Mouse (Mus musculus): ENCODE results near the gene Zfp131. TPM values are rescaled to one million over a fixed set of nuclear protein-coding genes. Genes with fewer than 3 reads are reported as not detected.

Gene Zfp131
- polyA plus RNA-seq, 1 experiment from 2014 or later: 42.3 TPM

GRCm38 (mm10) chr13:119746930-119747329, 43.8 kb downstream of the Zfp131 start:
- Histone ChIP-seq H3K9ac (no peak overlapping the region), H3K4me2 (replicated peaks) (no peak overlapping the region), H3K4me3 (no peak overlapping the region), H3K36me3 (no peaks in the 10 kb centered on the region), H3K27ac (no peak overlapping the region), H3K27me3 (peaks cover 9% of the 10 kb centered on the region; the same call in 1 of the 2 replicates), H3K4me1 (peaks cover 1% of the 10 kb centered on the region; the same call in 1 of the 2 replicates), H3K9me3 (replicated peaks) (no peaks in the 10 kb centered on the region)
- no peak for ATAC-seq (ENCODE audit: low FRiP score)
- WGBS: 94% methylated on average over 4 of the region's 4 CpGs

GRCm38 (mm10) chr13:119743470-119743869, 47.2 kb downstream of the Zfp131 start:
- H3K36me3 ChIP-seq: no peaks in the 10 kb centered on the region
- no peak overlapping the region for H3K4me2 ChIP-seq (replicated peaks)
- peaks cover 9% of the 10 kb centered on the region; the same call in 1 of the 2 replicates for H3K27me3 ChIP-seq
- H3K9me3 ChIP-seq (replicated peaks): no peaks in the 10 kb centered on the region
- no peak for ATAC-seq (ENCODE audit: low FRiP score)
- H3K4me3 ChIP-seq: no peak overlapping the region
- H3K4me1 ChIP-seq: peaks cover 9% of the 10 kb centered on the region; the same call in 1 of the 2 replicates
- WGBS: 71% methylated on average over 3 of the region's 3 CpGs
- no peak overlapping the region for H3K27ac ChIP-seq
- no peak overlapping the region for H3K9ac ChIP-seq

GRCm38 (mm10) chr13:119742711-119743415, 47.8 kb downstream of the Zfp131 start:
- Histone ChIP-seq H3K4me1 (peaks cover 9% of the 10 kb centered on the region; the same call in 1 of the 2 replicates), H3K4me2 (replicated peaks) (no peak overlapping the region), H3K9ac (no peak overlapping the region), H3K9me3 (replicated peaks) (no peaks in the 10 kb centered on the region), H3K36me3 (no peaks in the 10 kb centered on the region), H3K27me3 (peaks cover 9% of the 10 kb centered on the region; the same call in 1 of the 2 replicates), H3K4me3 (no peak overlapping the region), H3K27ac (no peak overlapping the region)
- no peak for ATAC-seq (ENCODE audit: low FRiP score)
- WGBS: 87% methylated on average over 6 of the region's 6 CpGs

- peak; percentile 74 for ATAC-seq (ENCODE audit: low FRiP score)
- H3K27ac ChIP-seq: 0 out of 2 replicates have a peak overlapping the region, but pooled peaks have one; percentile 12
- H3K4me2 ChIP-seq (replicated peaks): peak overlapping the region; percentile 50
- peaks cover 9% of the 10 kb centered on the region; the same call in 1 of the 2 replicates for H3K27me3 ChIP-seq
- no peaks in the 10 kb centered on the region for H3K36me3 ChIP-seq
- no peaks in the 10 kb centered on the region for H3K9me3 ChIP-seq (replicated peaks)
- 0 out of 2 replicates have a peak overlapping the region, but pooled peaks have one; percentile 10 for H3K4me3 ChIP-seq
- peaks cover 11% of the 10 kb centered on the region for H3K4me1 ChIP-seq
- WGBS: 4% methylated on average over 19 of the region's 19 CpGs
- 0 out of 2 replicates have a peak overlapping the region, but pooled peaks have one; percentile 29 for H3K9ac ChIP-seq
Observed at GRCm38 (mm10) chr13:119741390-119742237, 49.1 kb downstream of the Zfp131 start.

GRCm38 (mm10) chr13:119731448-119731847, 59.2 kb downstream of the Zfp131 start:
- Histone ChIP-seq H3K9ac (no peak overlapping the region), H3K4me3 (no peak overlapping the region), H3K4me2 (replicated peaks) (no peak overlapping the region), H3K27ac (no peak overlapping the region), H3K4me1 (no peaks in the 10 kb centered on the region), H3K27me3 (no peaks in the 10 kb centered on the region), H3K9me3 (replicated peaks) (no peaks in the 10 kb centered on the region), H3K36me3 (no peaks in the 10 kb centered on the region)
- ATAC-seq (ENCODE audit: low FRiP score): no peak
- 33% methylated on average over 6 of the region's 6 CpGs for WGBS

GRCm38 (mm10) chr13:119729406-119729805, 61.3 kb downstream of the Zfp131 start:
- Histone ChIP-seq H3K9me3 (replicated peaks) (no peaks in the 10 kb centered on the region), H3K36me3 (no peaks in the 10 kb centered on the region), H3K27me3 (no peaks in the 10 kb centered on the region), H3K9ac (no peak overlapping the region), H3K4me1 (no peaks in the 10 kb centered on the region), H3K4me2 (replicated peaks) (no peak overlapping the region), H3K27ac (no peak overlapping the region), H3K4me3 (no peak overlapping the region)
- ATAC-seq (ENCODE audit: low FRiP score): no peak
- WGBS: 91% methylated on average over 7 of the region's 7 CpGs

- no peak overlapping the region for H3K4me3 ChIP-seq
- H3K36me3 ChIP-seq: no peaks in the 10 kb centered on the region
- no peak overlapping the region for H3K27ac ChIP-seq
- H3K4me1 ChIP-seq: no peaks in the 10 kb centered on the region
- no peaks in the 10 kb centered on the region for H3K9me3 ChIP-seq (replicated peaks)
- 66% methylated on average over 26 of the region's 26 CpGs for WGBS
- H3K4me2 ChIP-seq (replicated peaks): no peak overlapping the region
- H3K9ac ChIP-seq: peak overlapping the region; percentile 23; the same call in 1 of the 2 replicates
- no peaks in the 10 kb centered on the region for H3K27me3 ChIP-seq
- ATAC-seq (ENCODE audit: low FRiP score): no peak; the same call in 1 of the 2 replicates
Observed at GRCm38 (mm10) chr13:119727608-119728387, 62.9 kb downstream of the Zfp131 start.

GRCm38 (mm10) chr13:119724541-119724940, 66.1 kb downstream of the Zfp131 start:
- no peak overlapping the region for H3K9ac ChIP-seq
- no peak overlapping the region for H3K27ac ChIP-seq
- no peak overlapping the region for H3K4me3 ChIP-seq
- no peaks in the 10 kb centered on the region for H3K9me3 ChIP-seq (replicated peaks)
- no peaks in the 10 kb centered on the region for H3K27me3 ChIP-seq
- no peak overlapping the region for H3K4me2 ChIP-seq (replicated peaks)
- no peaks in the 10 kb centered on the region for H3K36me3 ChIP-seq
- no peaks in the 10 kb centered on the region for H3K4me1 ChIP-seq
- WGBS: 87% methylated on average over 7 of the region's 7 CpGs
- no peak for ATAC-seq (ENCODE audit: low FRiP score)

GRCm38 (mm10) chr13:119723368-119723767, 67.3 kb downstream of the Zfp131 start:
- no peak overlapping the region for H3K9ac ChIP-seq
- no peaks in the 10 kb centered on the region for H3K4me1 ChIP-seq
- H3K9me3 ChIP-seq (replicated peaks): no peaks in the 10 kb centered on the region
- no peaks in the 10 kb centered on the region for H3K27me3 ChIP-seq
- no peaks in the 10 kb centered on the region for H3K36me3 ChIP-seq
- 85% methylated on average over 5 of the region's 5 CpGs for WGBS
- no peak for ATAC-seq (ENCODE audit: low FRiP score)
- no peak overlapping the region for H3K27ac ChIP-seq
- no peak overlapping the region for H3K4me3 ChIP-seq
- H3K4me2 ChIP-seq (replicated peaks): no peak overlapping the region

GRCm38 (mm10) chr13:119722447-119722846, 68.2 kb downstream of the Zfp131 start:
- WGBS: 89% methylated on average over 3 of the region's 3 CpGs
- ATAC-seq (ENCODE audit: low FRiP score): no peak
- no peaks in the 10 kb centered on the region for H3K9me3 ChIP-seq (replicated peaks)
- no peaks in the 10 kb centered on the region for H3K4me1 ChIP-seq
- H3K4me3 ChIP-seq: no peak overlapping the region
- no peak overlapping the region for H3K9ac ChIP-seq
- H3K4me2 ChIP-seq (replicated peaks): no peak overlapping the region
- no peaks in the 10 kb centered on the region for H3K36me3 ChIP-seq
- H3K27me3 ChIP-seq: no peaks in the 10 kb centered on the region
- no peak overlapping the region for H3K27ac ChIP-seq

GRCm38 (mm10) chr13:119716105-119716504, 74.6 kb downstream of the Zfp131 start:
- Histone ChIP-seq H3K27me3 (no peaks in the 10 kb centered on the region), H3K9ac (no peak overlapping the region), H3K4me1 (no peaks in the 10 kb centered on the region), H3K27ac (no peak overlapping the region), H3K4me2 (replicated peaks) (no peak overlapping the region), H3K4me3 (no peak overlapping the region), H3K36me3 (0 out of 2 replicates have a peak, but pooled peaks cover 4% of the 10 kb centered on the region), H3K9me3 (replicated peaks) (no peaks in the 10 kb centered on the region)
- WGBS: 90% methylated on average over 2 of the region's 2 CpGs
- ATAC-seq (ENCODE audit: low FRiP score): no peak

Data from hindbrain, embryonic 12.5 days (tissue).